16 mouse cellular contexts compared by ENCODE assay signal in the genomic region with DNA sequence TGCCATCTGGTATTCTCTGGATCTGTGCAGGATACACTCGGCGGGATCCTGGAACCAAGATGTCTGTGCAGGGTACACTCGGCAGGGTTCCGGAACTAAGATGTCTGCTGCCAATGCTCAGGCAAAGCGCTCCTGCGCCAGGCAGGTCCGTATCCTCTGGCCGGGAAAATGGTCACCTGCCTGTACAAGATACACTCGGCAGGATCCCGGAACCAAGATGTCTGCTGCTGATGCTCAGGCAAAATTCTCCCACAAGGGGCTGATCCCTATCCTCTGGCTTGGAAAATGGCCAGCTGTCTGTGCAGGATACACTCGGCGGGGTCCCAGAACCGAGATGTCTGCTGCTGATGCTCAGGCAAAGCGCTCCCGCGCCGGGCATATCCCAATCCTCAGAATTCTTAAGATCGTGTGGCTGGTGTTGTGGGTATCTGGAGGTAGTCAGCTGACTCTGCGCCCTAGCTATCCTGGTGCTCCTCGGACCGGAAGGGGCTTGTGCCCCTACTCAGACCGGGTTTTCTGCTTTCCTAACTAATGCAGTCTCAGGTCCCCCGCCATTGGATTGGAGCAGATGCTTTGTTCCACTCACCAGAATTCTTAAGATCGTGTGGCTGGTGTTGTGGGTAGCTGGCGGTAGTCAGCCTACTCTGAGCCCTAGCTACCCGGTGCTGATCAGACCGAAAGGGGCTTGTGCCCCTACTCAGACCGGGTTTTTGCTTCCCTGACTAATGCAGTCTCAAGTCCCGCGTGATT. TPM values are rescaled to one million over a fixed set of nuclear protein-coding genes. Genes with fewer than 3 reads are reported as not detected.
DNase-seq lines count a peak whose midpoint lies in the region; ATAC-seq and TF ChIP-seq lines count a peak whose summit lies in the region.
"Not testable (repeated sequence)": the region's sequence is repeated elsewhere in the genome, so short reads cannot be mapped to it uniquely, and the experiment has no call there.
"Had no signal": no experiment of that assay in that cellular context is flagged by ENCODE, and none has a peak within 500 bp of the region (broad histone marks: within the 10 kb centered on the region; RNA-seq: fewer than 3 reads in every experiment).

No protein-coding gene starts in this region.

- not testable (repeated sequence) for TF ChIP-seq CTCF in E14TG2a.4 (conservative IDR thresholded peaks at IDR 0.05; ENCODE audit: low read length); lung, postnatal 0 days (IDR thresholded peaks at IDR 0.05)

- H3K4me2 ChIP-seq in lung, postnatal 0 days (replicated peaks; ENCODE audit: low read depth, low read length) = not testable (repeated sequence)

- peak; percentile 66 for DNase-seq in ES-CJ7 (ENCODE audit: low read depth, low spot score)
- peak; percentile 67 for DNase-seq in R1 (ENCODE audit: low read depth, low spot score)
- peak; percentile 77 for DNase-seq in ZHBTc4 (ENCODE audit: low read depth, low spot score)
- DNase-seq in lung, postnatal 0 days (ENCODE audit: low spot score) = peak; percentile 1

- not testable (repeated sequence) for H3K27ac ChIP-seq in lung, postnatal 0 days (ENCODE audit: low read length)

- not testable (repeated sequence) for TF ChIP-seq EP300 in lung, postnatal 0 days (IDR thresholded peaks at IDR 0.05)

- not testable (repeated sequence) for ATAC-seq in lung, postnatal 0 days

- WGBS in lung, postnatal 0 days = 81% methylated on average over 30 of the region's 30 CpGs

- not testable (repeated sequence) for H3K9ac ChIP-seq in lung, postnatal 0 days (replicated peaks; ENCODE audit: low read depth)

- H3K9me3 ChIP-seq in E14TG2a.4 (ENCODE audit: low read length) = peaks cover 17% of the 10 kb centered on the region
- not testable (repeated sequence) for H3K9me3 ChIP-seq in lung, postnatal 0 days (ENCODE audit: low read length)

- H3K4me3 ChIP-seq in E14TG2a.4 (replicated peaks; ENCODE audit: low read length) = peak overlapping the region; percentile 77
- H3K4me3 ChIP-seq in lung, postnatal 0 days (ENCODE audit: low read depth, low read length) = not testable (repeated sequence)

- not testable (repeated sequence) for H3K27me3 ChIP-seq in E14TG2a.4 (ENCODE audit: insufficient read depth, low read length); lung, postnatal 0 days (replicated peaks; ENCODE audit: insufficient read depth, low read length)

- not testable (repeated sequence) for H3K36me3 ChIP-seq in E14TG2a.4 (ENCODE audit: insufficient read depth, low read length); lung, postnatal 0 days (ENCODE audit: insufficient read depth, low read length)

- H3K4me1 ChIP-seq in E14TG2a.4 (replicated peaks; ENCODE audit: low read depth, low read length); lung, postnatal 0 days (ENCODE audit: insufficient read depth, low read depth, low read length): not testable (repeated sequence)

RNA-seq across cellular contexts. Expression of a gene that starts 43.7 kb away (rescaled TPM):
- polyA plus RNA-seq in lung, postnatal 0 days (2015; fragmentation: Nextera tagmentation; extraction: Ambion mirVana) = not detected in 2 replicates
- polyA plus RNA-seq: adrenal gland, adult 2 months; CD4-positive, CD25-positive, alpha-beta regulatory T cell, adult 4 months; embryonic facial prominence, embryonic 10.5 days; embryonic facial prominence, embryonic 12.5 days; embryonic facial prominence, embryonic 14.5 days; forebrain, embryonic 11.5 days; forebrain, embryonic 13.5 days; forebrain, embryonic 15.5 days; forebrain, postnatal 0 days; G1E; Patski had no signal

Comparison
In these comparisons a context has a peak if more than half of its experiments do, and no peak if none do; other contexts are left out.
1. DNase-seq: peak in every context shown above with its lines; median percentile 77 in ZHBTc4; 67 in R1; 66 in ES-CJ7; 1 in lung, postnatal 0 days.